Mouse (Mus musculus): ENCODE data around the gene 9830107B12Rik.
A peak's percentile ranks its signal among the peaks of the same experiment; 100 is the strongest.
"Not testable (repeated sequence)": the region's sequence is repeated elsewhere in the genome, so short reads cannot be mapped to it uniquely, and the experiment has no call there.

The 9830107B12Rik gene

GRCm38 (mm10) chr17:48146120-48146519 lies at the start of gene 9830107B12Rik:
9830107B12Rik (minus strand) TSS chr17:48146268.
- DNase-seq (ENCODE audit: extremely low read depth, low read depth, low spot score) = no peak

- no peak for DNase-seq (ENCODE audit: extremely low read depth, low read depth, low spot score)
These were observed 46.3 kb upstream of the 9830107B12Rik start for GRCm38 (mm10) chr17:48192366-48192765.

- no peak for DNase-seq (ENCODE audit: extremely low read depth, low read depth, low spot score)
These were observed 39.2 kb upstream of the 9830107B12Rik start for GRCm38 (mm10) chr17:48185252-48185651.

- not testable (repeated sequence) for DNase-seq (ENCODE audit: extremely low read depth, low read depth, low spot score)
These were observed 21.0 kb upstream of the 9830107B12Rik start, which contains the start of gene A530064D06Rik for GRCm38 (mm10) chr17:48167103-48167502. A530064D06Rik (minus strand) TSS chr17:48167275.

GRCm38 (mm10) chr17:48157382-48158076 lies 11.5 kb upstream of the 9830107B12Rik start:
- no peak for DNase-seq (ENCODE audit: extremely low read depth, low read depth, low spot score)

- no peak for DNase-seq (ENCODE audit: extremely low read depth, low read depth, low spot score)
These were observed 13.3 kb downstream of the 9830107B12Rik start for GRCm38 (mm10) chr17:48132810-48133209.

GRCm38 (mm10) chr17:48120456-48120855 lies 25.6 kb downstream of the 9830107B12Rik start:
- no peak for DNase-seq (ENCODE audit: extremely low read depth, low read depth, low spot score)

- DNase-seq (ENCODE audit: extremely low read depth, low read depth, low spot score) = no peak
These were observed 26.4 kb downstream of the 9830107B12Rik start for GRCm38 (mm10) chr17:48119656-48120055.

- DNase-seq (ENCODE audit: extremely low read depth, low read depth, low spot score) = no peak
These were observed 27.5 kb downstream of the 9830107B12Rik start for GRCm38 (mm10) chr17:48118570-48118969.

- DNase-seq (ENCODE audit: extremely low read depth, low read depth, low spot score) = no peak
These were observed 35.4 kb downstream of the 9830107B12Rik start for GRCm38 (mm10) chr17:48110547-48111287.

GRCm38 (mm10) chr17:48108520-48108919 lies 37.5 kb downstream of the 9830107B12Rik start:
- no peak for DNase-seq (ENCODE audit: extremely low read depth, low read depth, low spot score)

- DNase-seq (ENCODE audit: extremely low read depth, low read depth, low spot score) = no peak
These were observed 38.2 kb downstream of the 9830107B12Rik start for GRCm38 (mm10) chr17:48107862-48108261.

- no peak for DNase-seq (ENCODE audit: extremely low read depth, low read depth, low spot score)
These were observed 38.7 kb downstream of the 9830107B12Rik start for GRCm38 (mm10) chr17:48107333-48107732.

GRCm38 (mm10) chr17:48100441-48101417 lies 45.3 kb downstream of the 9830107B12Rik start:
- DNase-seq (ENCODE audit: extremely low read depth, low read depth, low spot score) = peak; percentile 4

GRCm38 (mm10) chr17:48099312-48099711 lies 46.8 kb downstream of the 9830107B12Rik start:
- no peak for DNase-seq (ENCODE audit: extremely low read depth, low read depth, low spot score)

- DNase-seq (ENCODE audit: extremely low read depth, low read depth, low spot score) = no peak
These were observed 47.6 kb downstream of the 9830107B12Rik start for GRCm38 (mm10) chr17:48098528-48098890.

- DNase-seq (ENCODE audit: extremely low read depth, low read depth, low spot score) = no peak
These were observed 48.1 kb downstream of the 9830107B12Rik start for GRCm38 (mm10) chr17:48097743-48098527.

GRCm38 (mm10) chr17:48097011-48097742 lies 48.9 kb downstream of the 9830107B12Rik start:
- no peak for DNase-seq (ENCODE audit: extremely low read depth, low read depth, low spot score)

- no peak for DNase-seq (ENCODE audit: extremely low read depth, low read depth, low spot score)
These were observed 49.7 kb downstream of the 9830107B12Rik start for GRCm38 (mm10) chr17:48096321-48096720.

GRCm38 (mm10) chr17:48095718-48096121 lies 50.3 kb downstream of the 9830107B12Rik start:
- DNase-seq (ENCODE audit: extremely low read depth, low read depth, low spot score) = no peak

Data from fat pad, adult 2 months (tissue).